Mouse (Mus musculus): ENCODE measurements around the gene Rpl19.
A peak's percentile ranks its signal among the peaks of the same experiment; 100 is the strongest.

The Rpl19 gene

GRCm38 (mm10) chr11:98026570-98027296 is at the start of gene Rpl19:
TSS of gene Rpl19 (plus strand) at chr11:98026710.
- peak; percentile 93 for DNase-seq (ENCODE audit: low read depth)

- DNase-seq (ENCODE audit: low read depth) = no peak
These were observed 48.7 kb upstream of the Rpl19 start for GRCm38 (mm10) chr11:97977797-97978196.

- no peak for DNase-seq (ENCODE audit: low read depth)
These were observed 48.1 kb upstream of the Rpl19 start for GRCm38 (mm10) chr11:97978392-97978791.

- no peak for DNase-seq (ENCODE audit: low read depth)
These were observed 46.5 kb upstream of the Rpl19 start for GRCm38 (mm10) chr11:97979824-97980495.

GRCm38 (mm10) chr11:97980531-97980966 is 46.0 kb upstream of the Rpl19 start:
- no peak for DNase-seq (ENCODE audit: low read depth)

GRCm38 (mm10) chr11:97982721-97983120 is 43.8 kb upstream of the Rpl19 start:
- no peak for DNase-seq (ENCODE audit: low read depth)

GRCm38 (mm10) chr11:97983506-97983905 is 43.0 kb upstream of the Rpl19 start:
- no peak for DNase-seq (ENCODE audit: low read depth)

GRCm38 (mm10) chr11:97983983-97984382 is 42.5 kb upstream of the Rpl19 start:
- DNase-seq (ENCODE audit: low read depth) = peak; percentile 40

- DNase-seq (ENCODE audit: low read depth) = no peak
These were observed 40.5 kb upstream of the Rpl19 start, which contains the start of gene Plxdc1 for GRCm38 (mm10) chr11:97985727-97986677. TSS of gene Plxdc1 (minus strand) at chr11:97986444.

- DNase-seq (ENCODE audit: low read depth) = no peak
These were observed 39.6 kb upstream of the Rpl19 start for GRCm38 (mm10) chr11:97986738-97987465.

- peak; percentile 97 for DNase-seq (ENCODE audit: low read depth)
These were observed 38.7 kb upstream of the Rpl19 start for GRCm38 (mm10) chr11:97987551-97988526.

GRCm38 (mm10) chr11:97988530-97989096 is 37.9 kb upstream of the Rpl19 start:
- peak; percentile 96 for DNase-seq (ENCODE audit: low read depth)

- peak; percentile 76 for DNase-seq (ENCODE audit: low read depth)
These were observed 31.9 kb upstream of the Rpl19 start for GRCm38 (mm10) chr11:97994539-97995100.

GRCm38 (mm10) chr11:97995564-97996288 is 30.8 kb upstream of the Rpl19 start, which contains the start of gene Arl5c:
TSS of gene Arl5c (minus strand) at chr11:97996181.
- no peak for DNase-seq (ENCODE audit: low read depth)

GRCm38 (mm10) chr11:97996691-97997090 is 29.8 kb upstream of the Rpl19 start:
- no peak for DNase-seq (ENCODE audit: low read depth)

GRCm38 (mm10) chr11:97997387-97997960 is 29.0 kb upstream of the Rpl19 start:
- DNase-seq (ENCODE audit: low read depth) = no peak

- DNase-seq (ENCODE audit: low read depth) = no peak
These were observed 28.3 kb upstream of the Rpl19 start for GRCm38 (mm10) chr11:97998074-97998793.

Measured in 416B (cell line).